Mouse (Mus musculus) adrenal gland, postnatal 36 days (tissue): ENCODE data around the gene Sephs1. TPM values are rescaled to one million over a fixed set of nuclear protein-coding genes. Genes with fewer than 3 reads are reported as not detected.

ENCODE experiments used
- DNase-seq, 2 experiments: peaks; one replicate each; pipeline ENCODE4 v3.0.0; 2021; ENCODE audit warnings: mixed read lengths in 1 of 2
- long read RNA-seq, 2 experiments: library from polyadenylated mRNA; stranded (forward); transcript quantifications; one replicate each; pipeline ENCODE4 v2.0.0; 2021; ENCODE audit warnings: borderline sequencing depth in 2 of 2
- total RNA-seq, 2 experiments: library from RNA; stranded (reverse); gene quantifications; 2 replicates each; pipeline ENCODE4 v1.2.3; 2021

Sephs1 gene
- 10 to 100 TPM; 47.1 to 52.5 TPM for total RNA-seq
- long read RNA-seq, experiment 1, full-length matches to known transcripts, result 41 of 53 reads
- long read RNA-seq, experiment 1, partial matches to known transcripts, result 8 of 53 reads
- long read RNA-seq, experiment 1, other reads (novel, unspliced or antisense), result 4 of 53 reads
- long read RNA-seq, experiment 2, full-length matches to known transcripts, result 12 of 14 reads
- long read RNA-seq, experiment 2, partial matches to known transcripts, result 1 of 14 reads
- long read RNA-seq, experiment 2, other reads (novel, unspliced or antisense), result 1 of 14 reads

GRCm38 (mm10) chr2:4881350-4882248, at the start of gene Sephs1:
Gene Sephs1 (plus strand): TSS chr2:4881564.
- DNase-seq, result peak; percentile 88 to 94

DNA sequence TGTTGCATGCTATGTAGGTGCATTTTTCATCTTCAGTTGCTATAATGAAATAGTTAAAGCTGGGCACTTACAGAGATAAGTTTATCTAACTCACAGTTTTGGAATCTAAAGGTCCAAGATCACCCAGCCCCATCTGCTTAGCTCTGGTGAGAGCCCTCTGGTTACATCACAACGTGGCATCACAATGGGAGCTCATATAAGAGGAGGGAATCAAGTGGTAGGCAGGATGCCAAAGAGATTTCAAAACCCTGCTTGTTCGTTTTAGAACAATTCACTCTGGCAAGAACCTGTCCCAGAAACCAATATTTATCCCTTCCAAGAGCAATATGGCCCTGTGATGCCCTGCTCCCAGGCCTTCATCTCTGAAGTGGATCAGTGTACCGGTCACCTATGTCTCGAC, 49.2 kb upstream of the Sephs1 start:
- no peak for DNase-seq

- DNase-seq, result no peak
Measured at GRCm38 (mm10) chr2:4849449-4849848, 31.9 kb upstream of the Sephs1 start.

DNA sequence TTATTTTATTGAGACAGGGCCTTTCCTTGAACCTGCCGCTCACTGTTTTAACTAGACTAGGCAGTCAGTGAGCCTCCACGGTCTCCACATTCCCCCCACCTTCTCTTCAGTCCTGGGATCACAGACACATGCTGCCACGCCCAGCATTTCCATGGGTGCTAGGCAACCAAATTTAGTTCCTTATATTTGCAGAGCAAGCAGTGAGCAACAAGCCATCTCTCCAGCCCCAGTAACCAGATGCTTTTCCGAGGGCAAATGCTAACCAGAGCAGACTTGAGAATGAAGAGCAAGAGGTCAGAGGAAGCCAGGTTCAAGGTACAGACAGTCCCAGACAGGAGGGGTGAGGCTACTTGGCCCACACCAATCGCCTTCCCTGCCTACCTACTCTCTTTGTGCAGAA, 24.2 kb upstream of the Sephs1 start:
- no peak for DNase-seq

GRCm38 (mm10) chr2:4858161-4858560, 23.2 kb upstream of the Sephs1 start:
- DNase-seq, result no peak

- DNase-seq, result peak; percentile 78 to 79
Measured at GRCm38 (mm10) chr2:4864008-4864816, 17.2 kb upstream of the Sephs1 start.

DNA sequence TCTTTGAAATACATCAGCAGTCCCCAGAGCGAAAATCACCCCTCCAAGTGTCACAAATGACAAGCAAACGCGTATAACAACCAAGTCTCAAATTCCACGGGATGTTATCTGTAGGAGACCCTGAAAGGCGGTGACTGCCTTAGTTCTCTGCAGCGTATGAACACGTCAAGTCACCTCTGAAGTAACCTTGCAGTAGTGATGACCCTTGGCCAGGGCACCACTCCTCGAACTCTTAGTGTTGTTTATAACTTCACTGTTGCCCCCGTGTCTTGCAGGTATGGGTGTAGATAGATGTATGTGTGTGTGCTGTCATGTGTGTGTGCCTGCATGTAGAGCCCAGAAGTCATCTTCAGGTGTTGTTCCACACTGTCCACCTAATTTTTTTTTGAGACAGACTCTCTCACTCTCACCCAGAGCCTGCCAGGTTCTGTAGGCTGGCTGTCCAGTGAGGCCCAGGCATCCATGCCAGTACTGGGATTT, 16.5 kb upstream of the Sephs1 start:
- no peak for DNase-seq

DNA sequence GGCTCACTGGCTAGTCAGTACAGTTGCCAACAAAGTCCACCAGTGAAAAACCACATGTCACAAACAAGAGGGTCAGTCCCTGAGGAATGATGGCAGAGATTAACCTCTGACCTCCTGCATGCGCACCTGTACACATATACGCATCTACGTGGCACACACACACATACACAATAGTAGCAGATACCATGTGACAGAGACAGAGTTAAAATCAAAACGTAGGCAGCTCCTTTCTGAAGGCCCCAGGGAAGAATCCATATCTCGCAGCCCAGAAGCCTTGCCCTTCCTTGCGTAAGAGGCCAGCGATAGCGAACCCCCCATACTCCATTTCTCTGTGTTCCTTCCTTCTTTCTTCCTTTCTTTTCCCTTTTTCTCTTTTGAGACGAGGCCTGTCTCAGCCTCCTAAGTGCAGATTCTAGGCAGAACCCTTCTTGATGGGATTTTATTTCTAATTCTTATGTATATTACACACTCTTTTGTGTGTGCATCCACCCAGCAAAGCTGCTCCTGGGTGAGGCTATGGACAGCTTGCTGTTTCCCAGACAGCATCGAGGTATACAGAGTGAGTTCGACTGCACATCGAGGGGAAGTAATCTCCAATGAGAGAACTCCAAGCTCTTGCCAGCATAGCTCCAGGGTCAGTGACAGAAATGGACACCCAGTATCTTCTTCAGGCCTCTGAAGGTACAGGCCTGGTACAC, 13.2 kb upstream of the Sephs1 start:
- DNase-seq, result no peak

DNA sequence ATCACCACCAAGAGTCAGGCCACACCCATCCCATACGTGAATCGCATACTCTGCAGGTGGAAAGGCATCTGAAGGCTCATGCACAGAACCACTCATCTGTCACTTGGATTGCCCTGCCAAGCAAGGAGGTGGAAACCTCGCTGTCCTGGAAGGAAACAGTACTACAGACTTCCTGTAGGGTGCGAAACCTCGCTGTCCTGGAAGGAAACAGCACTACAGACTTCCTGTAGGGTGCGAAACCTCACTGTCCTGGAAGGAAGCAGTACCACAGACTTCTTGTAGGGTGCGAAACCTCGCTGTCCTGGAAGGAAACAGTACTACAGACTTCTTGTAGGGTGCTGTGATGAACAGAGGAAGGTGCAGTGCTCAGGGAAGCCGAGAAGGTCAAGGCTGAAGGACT, 8.6 kb upstream of the Sephs1 start:
- peak in 1 of 2 experiments; percentile 26 for DNase-seq

DNA sequence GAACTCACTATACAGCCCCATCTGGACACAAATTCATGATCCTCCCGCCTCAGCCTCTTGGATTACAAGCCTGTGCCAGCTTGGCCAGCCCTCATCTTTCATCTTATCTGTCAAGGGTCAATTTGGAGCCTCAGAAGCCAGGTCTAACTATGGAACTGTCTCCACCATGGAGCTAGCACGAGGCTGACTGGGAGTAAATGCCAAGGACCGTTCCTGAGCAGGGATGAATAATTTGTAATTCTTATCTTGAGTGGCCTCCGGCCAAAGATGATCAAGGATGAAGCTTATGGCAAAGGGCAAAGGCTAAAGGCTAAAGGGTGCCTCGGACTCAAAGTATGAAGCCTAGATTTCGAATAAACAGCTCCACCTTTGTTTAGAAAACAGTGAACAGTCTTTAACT, 8.0 kb upstream of the Sephs1 start:
- peak; percentile 68 to 70 for DNase-seq

GRCm38 (mm10) chr2:4875090-4875489, 6.3 kb upstream of the Sephs1 start:
- no peak for DNase-seq

- peak; percentile 26 to 49 for DNase-seq
Measured at GRCm38 (mm10) chr2:4876131-4876530, 5.2 kb upstream of the Sephs1 start.

- peak in 1 of 2 experiments; percentile 42 for DNase-seq
Measured at GRCm38 (mm10) chr2:4880737-4881349, 521 bp upstream of the Sephs1 start.

- DNase-seq, result peak; percentile 60 to 75
Measured at GRCm38 (mm10) chr2:4882249-4882791, 956 bp downstream of the Sephs1 start.

DNA sequence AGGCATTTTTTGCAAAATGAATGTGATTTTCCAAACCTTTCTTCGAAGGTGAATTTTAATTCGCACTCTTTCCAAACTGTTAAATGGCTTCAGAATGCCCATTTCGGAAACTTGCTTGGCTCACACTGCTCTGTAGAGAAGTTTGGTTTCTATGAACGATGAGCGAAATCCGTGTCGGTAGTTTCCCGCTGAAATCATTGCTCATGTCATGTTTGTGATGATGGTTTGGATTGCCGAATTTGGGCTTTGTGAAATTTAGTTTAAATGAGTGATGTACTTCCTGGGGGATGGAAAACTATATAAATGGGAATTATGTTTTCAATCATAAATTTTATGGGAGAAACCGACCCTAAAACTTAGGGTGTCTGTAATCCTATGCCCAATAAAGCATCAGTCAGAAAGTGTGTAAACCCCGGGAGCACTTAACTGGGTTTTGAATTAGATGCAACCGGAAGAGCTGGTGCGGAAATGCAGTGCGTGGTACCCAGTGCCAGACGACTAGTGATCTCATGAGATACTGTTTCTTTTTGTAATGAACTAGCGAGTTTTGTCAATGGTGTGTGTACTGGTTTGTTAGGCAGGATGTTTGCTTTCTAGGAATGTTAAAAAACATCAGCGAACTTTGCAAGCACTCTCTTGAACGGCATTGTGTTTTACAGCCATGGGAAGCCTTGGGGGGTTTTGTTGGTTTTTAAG, 1.8 kb downstream of the Sephs1 start:
- DNase-seq, result no peak

GRCm38 (mm10) chr2:4886896-4887295, 5.5 kb downstream of the Sephs1 start:
- no peak for DNase-seq

GRCm38 (mm10) chr2:4895598-4895997, 14.2 kb downstream of the Sephs1 start:
- DNase-seq, result no peak

- DNase-seq, result no peak
Measured at GRCm38 (mm10) chr2:4896970-4897369, 15.6 kb downstream of the Sephs1 start.

- DNase-seq, result no peak
Measured at GRCm38 (mm10) chr2:4900624-4901023, 19.3 kb downstream of the Sephs1 start.

DNA sequence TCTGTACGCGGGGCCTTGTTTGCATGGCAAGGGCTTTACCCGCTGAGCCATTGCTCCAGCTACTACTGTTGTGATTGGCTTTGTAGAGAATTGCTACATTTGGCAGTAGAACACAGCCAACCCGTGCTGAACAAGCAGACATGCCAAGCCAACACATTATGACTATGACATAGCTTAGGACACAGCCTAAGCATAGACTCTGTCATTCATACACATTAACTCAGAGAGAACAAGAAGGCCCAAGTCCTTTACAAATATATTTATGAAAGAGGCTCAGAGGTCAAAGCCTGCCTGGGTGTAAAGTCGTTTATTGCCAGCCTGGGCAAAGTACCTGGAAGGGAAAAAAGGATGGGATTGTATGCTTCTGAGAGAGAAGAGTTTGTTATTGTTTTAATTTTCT, 21.0 kb downstream of the Sephs1 start:
- no peak for DNase-seq
